ENCODE assay signal across 33 mouse cellular contexts in the genomic region with DNA sequence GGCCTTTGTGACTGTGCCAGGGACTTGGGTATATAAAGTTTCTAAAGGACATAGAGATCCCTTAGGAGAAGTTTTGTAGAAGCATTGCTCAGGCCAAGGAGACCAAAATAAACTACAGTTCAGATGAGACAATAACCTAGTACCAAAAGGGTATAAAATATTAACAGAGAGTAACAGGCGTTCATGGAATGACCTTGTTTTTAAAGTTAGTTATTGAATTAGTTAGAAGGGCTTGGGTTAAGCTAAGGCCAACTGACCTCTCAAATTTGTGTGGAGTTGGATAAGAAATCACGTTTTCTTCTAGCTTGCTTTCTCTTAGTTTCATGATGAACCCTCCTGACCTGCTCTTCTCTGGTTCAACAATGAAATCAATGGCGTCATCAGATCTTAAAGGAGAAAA.
"Had no signal": no experiment of that assay in that cellular context is flagged by ENCODE, and none has a peak within 500 bp of the region (broad histone marks: within the 10 kb centered on the region; RNA-seq: fewer than 3 reads in every experiment).

No protein-coding gene starts in this region.

- H3K4me3 ChIP-seq: heart, adult 2 months; heart, embryonic 10.5 days; heart, embryonic 12.5 days; heart, embryonic 13.5 days; heart, embryonic 15.5 days; hindbrain, embryonic 10.5 days; hindbrain, embryonic 12.5 days; hindbrain, embryonic 13.5 days; hindbrain, embryonic 15.5 days; intestine, embryonic 15.5 days; layer of hippocampus, adult 2 months; left cerebral cortex, adult 2 months had no signal

- H3K9me3 ChIP-seq: heart, embryonic 10.5 days; heart, embryonic 12.5 days; heart, embryonic 13.5 days; heart, embryonic 15.5 days; hindbrain, embryonic 10.5 days; hindbrain, embryonic 12.5 days; hindbrain, embryonic 13.5 days; hindbrain, embryonic 15.5 days; intestine, embryonic 15.5 days had no signal

- H3K4me1 ChIP-seq: heart, embryonic 10.5 days; heart, embryonic 12.5 days; heart, embryonic 13.5 days; heart, embryonic 15.5 days; hindbrain, embryonic 10.5 days; hindbrain, embryonic 12.5 days; hindbrain, embryonic 13.5 days; hindbrain, embryonic 15.5 days; intestine, embryonic 15.5 days had no signal

- DNase-seq: heart, adult 2 months; heart, postnatal 10 days; heart, postnatal 14 days; heart, postnatal 36 days; heart, postnatal 4 days; kidney, adult 11 months; kidney, adult 18-20 months; kidney, adult 8-10 months; kidney, postnatal 10 days; kidney, postnatal 14 days; kidney, postnatal 25 days; kidney, postnatal 4 days; layer of hippocampus, adult 9-11 months; layer of hippocampus, postnatal 36 days had no signal

- H3K27me3 ChIP-seq: heart, embryonic 12.5 days; heart, embryonic 13.5 days; heart, embryonic 15.5 days; hindbrain, embryonic 12.5 days; hindbrain, embryonic 13.5 days; hindbrain, embryonic 15.5 days; intestine, embryonic 15.5 days had no signal

- H3K27ac ChIP-seq: heart, adult 2 months; heart, embryonic 10.5 days; heart, embryonic 13.5 days; heart, embryonic 15.5 days; hindbrain, embryonic 10.5 days; hindbrain, embryonic 12.5 days; hindbrain, embryonic 13.5 days; hindbrain, embryonic 14.5 days; hindbrain, embryonic 15.5 days; hindbrain, postnatal 0 days; intestine, embryonic 15.5 days; kidney, postnatal 0 days; layer of hippocampus, adult 2 months; left cerebral cortex, adult 2 months had no signal

- ATAC-seq: hindbrain, embryonic 16.5 days; hindbrain, postnatal 0 days; inflammation-experienced regulatory T-cells, adult 6 months; intestine, embryonic 15.5 days; intestine, embryonic 16.5 days; intestine, postnatal 0 days had no signal

- H3K4me2 ChIP-seq: heart, embryonic 11.5 days; heart, embryonic 12.5 days; heart, embryonic 13.5 days; heart, embryonic 15.5 days; hindbrain, embryonic 12.5 days; hindbrain, embryonic 13.5 days; hindbrain, embryonic 14.5 days; hindbrain, embryonic 15.5 days; intestine, embryonic 15.5 days had no signal

- H3K9ac ChIP-seq: heart, embryonic 12.5 days; heart, embryonic 13.5 days; heart, embryonic 15.5 days; hindbrain, embryonic 12.5 days; hindbrain, embryonic 13.5 days; hindbrain, embryonic 14.5 days; hindbrain, embryonic 15.5 days; intestine, embryonic 15.5 days had no signal

- H3K36me3 ChIP-seq: heart, embryonic 10.5 days; heart, embryonic 12.5 days; heart, embryonic 13.5 days; heart, embryonic 15.5 days; hindbrain, embryonic 10.5 days; hindbrain, embryonic 12.5 days; hindbrain, embryonic 13.5 days; hindbrain, embryonic 15.5 days; intestine, embryonic 15.5 days had no signal
